Mouse (Mus musculus): ENCODE data around the gene Krtap5-3. TPM values are rescaled to one million over a fixed set of nuclear protein-coding genes. Genes with fewer than 3 reads are reported as not detected.
A peak's percentile ranks its signal among the peaks of the same experiment; 100 is the strongest.
"Not testable (repeated sequence)": the region's sequence is repeated elsewhere in the genome, so short reads cannot be mapped to it uniquely, and the experiment has no call there.

Krtap5-3 gene
- total and polyA plus RNA-seq, 2 experiments from 2014 or later, result not detected

DNA sequence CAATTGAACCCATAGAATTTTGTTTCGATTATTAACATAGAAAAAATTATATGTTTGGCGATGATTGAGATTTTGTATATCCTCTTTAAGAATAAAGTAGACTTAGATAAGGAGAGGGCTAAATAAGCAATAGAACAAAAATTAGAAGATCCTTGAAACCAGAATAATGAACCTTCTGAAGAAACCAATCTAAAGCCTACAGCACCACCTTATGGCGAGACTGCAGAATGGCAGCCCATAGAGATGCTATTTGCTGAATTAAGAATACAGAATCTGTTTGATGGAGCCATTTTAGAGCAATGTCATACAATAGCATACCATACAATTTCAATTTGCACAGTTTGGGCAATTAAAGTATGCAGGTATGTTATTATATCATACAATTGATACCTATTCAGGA lies 31.3 kb upstream of the Krtap5-3 start:
- H3K9me3 ChIP-seq (ENCODE audit: low read length), result no peaks in the 10 kb centered on the region
- H3K4me1 ChIP-seq (ENCODE audit: insufficient read depth, low read length), result no peaks in the 10 kb centered on the region
- H3K4me2 ChIP-seq (ENCODE audit: low read depth, low read length, poor library complexity, severe bottlenecking), result no peak overlapping the region
- 49% methylated on average over 3 of the region's 3 CpGs for WGBS
- peak; percentile 79 for TF ChIP-seq CTCF (IDR thresholded peaks at IDR 0.05)
- no peaks in the 10 kb centered on the region for H3K27me3 ChIP-seq (ENCODE audit: insufficient read depth, low read length)
- peak; percentile 71 for DNase-seq (ENCODE audit: low spot score)
- H3K4me3 ChIP-seq (ENCODE audit: low read depth, low read length), result no peak overlapping the region
- H3K9ac ChIP-seq (replicated peaks; ENCODE audit: low read length, poor library complexity, severe bottlenecking), result no peak overlapping the region
- no peaks in the 10 kb centered on the region for H3K36me3 ChIP-seq (ENCODE audit: insufficient read depth, low read length)
- H3K27ac ChIP-seq (ENCODE audit: low read depth, low read length), result no peak overlapping the region
- ATAC-seq (ENCODE audit: low FRiP score), result no peak

DNA sequence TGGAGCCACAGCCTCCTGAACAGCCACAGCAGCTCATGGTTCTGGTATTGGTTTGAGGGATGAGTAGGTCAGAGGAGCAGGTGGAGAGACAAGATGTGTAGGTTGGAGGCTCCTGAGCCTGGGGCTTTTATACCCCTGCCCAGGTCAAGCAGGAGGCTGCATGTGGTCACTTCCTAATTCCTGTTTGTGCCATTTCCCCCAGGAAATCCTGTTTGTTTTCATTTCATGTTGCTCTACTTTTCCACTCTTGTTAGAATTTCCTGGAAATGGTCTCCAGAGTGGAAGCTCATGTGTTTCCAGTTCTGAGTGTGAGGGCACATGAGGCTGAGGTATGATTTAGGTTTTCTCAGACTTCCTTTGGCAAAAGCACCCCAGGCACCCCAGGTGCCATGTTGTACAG lies 25.3 kb upstream of the Krtap5-3 start, which contains the start of gene Krtap5-2:
TSS of gene Krtap5-2 (minus strand) at position 101 of the 400 bp plus-strand sequence.
- not testable (repeated sequence) for H3K27ac ChIP-seq (ENCODE audit: low read depth, low read length); H3K4me2 ChIP-seq (ENCODE audit: low read depth, low read length, poor library complexity, severe bottlenecking); H3K27me3 ChIP-seq (ENCODE audit: insufficient read depth, low read length); H3K9me3 ChIP-seq (ENCODE audit: low read length); H3K4me3 ChIP-seq (ENCODE audit: low read depth, low read length); DNase-seq (ENCODE audit: low spot score); H3K9ac ChIP-seq (replicated peaks; ENCODE audit: low read length, poor library complexity, severe bottlenecking); H3K36me3 ChIP-seq (ENCODE audit: insufficient read depth, low read length); ATAC-seq (ENCODE audit: low FRiP score); H3K4me1 ChIP-seq (ENCODE audit: insufficient read depth, low read length)

DNA sequence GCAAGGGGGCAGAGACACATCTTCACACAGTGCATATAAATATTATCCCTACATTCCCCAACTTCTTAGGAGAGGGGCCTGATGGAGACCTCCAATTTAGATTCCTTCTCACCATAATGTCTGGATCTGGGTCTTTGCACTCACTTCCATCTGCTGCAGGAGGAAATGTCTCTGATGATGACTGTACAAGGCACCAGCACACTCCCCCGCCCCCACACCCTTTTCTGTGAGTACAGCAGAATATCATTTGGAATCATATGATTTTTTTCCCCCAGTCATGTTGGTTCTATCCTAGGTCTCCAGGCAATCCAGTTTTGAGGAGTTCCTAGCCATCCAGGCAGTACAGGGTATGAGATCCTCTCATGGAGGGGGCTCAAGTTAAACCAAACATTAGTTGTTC lies 22.5 kb upstream of the Krtap5-3 start:
- Histone ChIP-seq H3K9ac (replicated peaks; ENCODE audit: low read length, poor library complexity, severe bottlenecking) (no peak overlapping the region), H3K4me2 (ENCODE audit: low read depth, low read length, poor library complexity, severe bottlenecking) (no peak overlapping the region), H3K4me1 (ENCODE audit: insufficient read depth, low read length) (no peaks in the 10 kb centered on the region), H3K27ac (ENCODE audit: low read depth, low read length) (no peak overlapping the region), H3K9me3 (ENCODE audit: low read length) (no peaks in the 10 kb centered on the region), H3K4me3 (ENCODE audit: low read depth, low read length) (no peak overlapping the region), H3K27me3 (ENCODE audit: insufficient read depth, low read length) (no peaks in the 10 kb centered on the region), H3K36me3 (ENCODE audit: insufficient read depth, low read length) (no peaks in the 10 kb centered on the region)
- ATAC-seq (ENCODE audit: low FRiP score) (no peak), DNase-seq (ENCODE audit: low spot score) (no peak)
- TF ChIP-seq CTCF (IDR thresholded peaks at IDR 0.05), result no peak
- WGBS, result 64% methylated on average over 1 of the region's 1 CpGs

DNA sequence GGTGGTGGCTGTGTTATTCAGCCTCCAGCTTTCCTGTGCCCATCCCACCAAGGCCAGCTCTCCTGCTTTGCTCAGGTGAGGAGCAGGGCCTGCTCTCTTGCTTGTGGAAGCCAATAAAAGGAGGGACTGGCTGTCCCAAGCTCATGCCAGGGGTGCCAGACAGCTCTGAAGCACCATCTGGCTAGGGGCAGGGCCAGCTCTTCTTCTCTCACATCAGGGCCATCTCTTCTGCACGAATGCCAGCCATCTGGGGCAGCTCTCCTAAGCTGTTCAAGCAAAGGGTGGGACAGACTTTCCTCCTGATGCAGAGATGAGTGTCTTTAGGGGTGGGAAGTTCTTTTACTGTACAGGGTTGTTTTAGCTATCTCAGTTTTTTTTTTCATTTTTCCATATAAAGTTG lies 20.1 kb upstream of the Krtap5-3 start:
- no peak for TF ChIP-seq CTCF (IDR thresholded peaks at IDR 0.05)
- no peak for ATAC-seq (ENCODE audit: low FRiP score)

DNA sequence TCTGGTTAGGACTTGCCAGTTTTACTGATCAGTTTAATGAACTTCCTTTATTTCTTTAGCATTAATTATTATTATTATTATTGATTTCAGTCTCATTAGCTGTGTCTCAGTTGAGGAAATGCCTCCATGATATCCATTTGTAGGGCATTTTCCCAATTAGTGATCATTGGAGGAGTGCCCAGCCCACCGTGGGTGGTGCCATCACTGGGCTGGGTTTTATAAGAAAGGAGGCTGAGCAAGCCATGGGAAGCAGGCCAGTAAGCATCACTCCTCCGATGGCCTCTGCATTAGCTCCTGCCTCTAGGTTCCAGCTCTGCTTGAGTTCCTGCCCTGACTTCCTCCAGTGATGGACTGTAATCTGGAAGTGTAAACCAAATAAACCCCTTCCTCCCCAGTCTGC lies 13.0 kb upstream of the Krtap5-3 start:
- Histone ChIP-seq H3K27me3 (ENCODE audit: insufficient read depth, low read length) (no peaks in the 10 kb centered on the region), H3K4me2 (ENCODE audit: low read depth, low read length, poor library complexity, severe bottlenecking) (no peak overlapping the region), H3K27ac (ENCODE audit: low read depth, low read length) (no peak overlapping the region), H3K4me3 (ENCODE audit: low read depth, low read length) (no peak overlapping the region), H3K9me3 (ENCODE audit: low read length) (no peaks in the 10 kb centered on the region), H3K9ac (replicated peaks; ENCODE audit: low read length, poor library complexity, severe bottlenecking) (no peak overlapping the region), H3K4me1 (ENCODE audit: insufficient read depth, low read length) (no peaks in the 10 kb centered on the region), H3K36me3 (ENCODE audit: insufficient read depth, low read length) (no peaks in the 10 kb centered on the region)
- WGBS, result 65% methylated on average over 2 of the region's 2 CpGs
- DNase-seq (ENCODE audit: low spot score), result no peak
- no peak for ATAC-seq (ENCODE audit: low FRiP score)
- TF ChIP-seq CTCF (IDR thresholded peaks at IDR 0.05), result no peak

More for the DNA sequence above, 20.1 kb upstream of the Krtap5-3 start:
- Histone ChIP-seq H3K9ac (replicated peaks; ENCODE audit: low read length, poor library complexity, severe bottlenecking) (no peak overlapping the region), H3K4me2 (ENCODE audit: low read depth, low read length, poor library complexity, severe bottlenecking) (no peak overlapping the region), H3K4me3 (ENCODE audit: low read depth, low read length) (no peak overlapping the region), H3K9me3 (ENCODE audit: low read length) (no peaks in the 10 kb centered on the region), H3K27ac (ENCODE audit: low read depth, low read length) (no peak overlapping the region), H3K4me1 (ENCODE audit: insufficient read depth, low read length) (no peaks in the 10 kb centered on the region), H3K27me3 (ENCODE audit: insufficient read depth, low read length) (no peaks in the 10 kb centered on the region), H3K36me3 (ENCODE audit: insufficient read depth, low read length) (no peaks in the 10 kb centered on the region)
- WGBS, result 75% methylated on average over 1 of the region's 1 CpGs
- peak; percentile 47 for DNase-seq (ENCODE audit: low spot score)

DNA sequence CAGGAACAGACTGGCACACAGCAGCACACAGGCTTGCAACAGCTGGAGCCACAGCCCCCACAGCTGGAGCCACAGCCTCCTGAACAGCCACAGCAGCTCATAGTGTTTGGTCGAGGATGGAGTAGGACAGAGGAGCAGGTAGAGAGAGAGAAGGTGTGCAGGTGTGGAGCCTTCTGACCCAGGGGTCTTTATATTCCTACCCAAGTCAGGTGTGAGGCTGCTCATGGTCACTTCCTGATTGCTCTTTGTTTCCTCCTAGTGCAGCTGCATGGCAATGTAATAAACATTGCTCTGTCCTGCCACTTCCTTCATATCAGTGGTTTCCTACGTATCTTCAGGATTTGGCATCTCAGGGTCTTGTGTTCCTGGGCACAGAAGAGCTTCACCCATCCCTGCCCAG lies 10.9 kb upstream of the Krtap5-3 start, which contains the start of gene Gm10153:
TSS of gene Gm10153 (minus strand) at position 101 of the 400 bp plus-strand sequence.
- no peak for ATAC-seq (ENCODE audit: low FRiP score)
- H3K9me3 ChIP-seq (ENCODE audit: low read length), result no peaks in the 10 kb centered on the region
- H3K27ac ChIP-seq (ENCODE audit: low read depth, low read length), result no peak within 1 kb of the TSS
- H3K9ac ChIP-seq (replicated peaks; ENCODE audit: low read length, poor library complexity, severe bottlenecking), result no peak within 1 kb of the TSS
- no peak within 1 kb of the TSS for H3K4me2 ChIP-seq (ENCODE audit: low read depth, low read length, poor library complexity, severe bottlenecking)
- DNase-seq (ENCODE audit: low spot score), result no peak
- TF ChIP-seq CTCF (IDR thresholded peaks at IDR 0.05), result no peak
- H3K4me1 ChIP-seq (ENCODE audit: insufficient read depth, low read length), result no peaks in the 10 kb centered on the region
- no peak within 1 kb of the TSS for H3K4me3 ChIP-seq (ENCODE audit: low read depth, low read length)
- no peaks in the 10 kb centered on the region for H3K27me3 ChIP-seq (ENCODE audit: insufficient read depth, low read length)
- H3K36me3 ChIP-seq (ENCODE audit: insufficient read depth, low read length), result no peaks in the 10 kb centered on the region
- 39% methylated on average over 2 of the region's 2 CpGs for WGBS

Measured in midbrain, postnatal 0 days (tissue).